Comparison of ENCODE assay signal across 8 mouse cellular contexts in genomic region chr12:69356546-69357299, GRCm38 (mm10). TPM values are rescaled to one million over a fixed set of nuclear protein-coding genes. Genes with fewer than 3 reads are reported as not detected.
DNase-seq lines count a peak whose midpoint lies in the region; ATAC-seq lines count a peak whose summit lies in the region.

Nemf (minus strand) TSS chr12:69357165.

- peaks cover 22% of the 10 kb centered on the region for H3K36me3 ChIP-seq in hindbrain, embryonic 15.5 days

- H3K9ac ChIP-seq in hindbrain, embryonic 15.5 days, result peak within 1 kb of the TSS; percentile 76

- H3K4me1 ChIP-seq in hindbrain, embryonic 15.5 days (replicated peaks), result peaks cover 18% of the 10 kb centered on the region

- no peaks in the 10 kb centered on the region for H3K27me3 ChIP-seq in hindbrain, embryonic 15.5 days

- peak within 1 kb of the TSS; percentile 80 for H3K27ac ChIP-seq in hindbrain, embryonic 15.5 days (replicated peaks)

- peak; percentile 90 for DNase-seq in R1 (ENCODE audit: low read depth, low spot score)
- peak; percentile 93 for DNase-seq in cerebellum, postnatal 25 days
- peak; percentile 92 to 94 for DNase-seq in frontal cortex, postnatal 36 days (ENCODE audit: low spot score in 2 of 2)
- DNase-seq in left cerebral cortex, adult 11 months (ENCODE audit: low spot score), result peak; percentile 77
- DNase-seq in lung, postnatal 4 days, result peak; percentile 87 to 88
- peak; percentile 81 for DNase-seq in retina, postnatal 7 days (ENCODE audit: low read depth, low spot score)
- DNase-seq in urinary bladder, adult 2 months (ENCODE audit: low spot score), result peak; percentile 71

- under 1% methylated on average over 47 of the region's 50 CpGs for WGBS in hindbrain, embryonic 15.5 days

- H3K9me3 ChIP-seq in hindbrain, embryonic 15.5 days, result no peaks in the 10 kb centered on the region

- peak within 1 kb of the TSS; percentile 84 for H3K4me3 ChIP-seq in hindbrain, embryonic 15.5 days

- peak; percentile 55 for ATAC-seq in hindbrain, embryonic 15.5 days (ENCODE audit: low FRiP score, low read depth)

- peak within 1 kb of the TSS; percentile 93 for H3K4me2 ChIP-seq in hindbrain, embryonic 15.5 days

RNA-seq across cellular contexts. Expression of gene Nemf, which starts in this region (rescaled TPM):
- polyA plus RNA-seq in hindbrain, embryonic 15.5 days (2015; fragmentation: Nextera tagmentation; extraction: Ambion mirVana), result 84.0 and 87.4 TPM in 2 replicates
- 28.8 and 32.1 TPM in 2 replicates for polyA plus RNA-seq in urinary bladder, adult 2 months (2012; rRNA removed)

Comparison
In these comparisons a context has a peak if more than half of its experiments do, and no peak if none do; other contexts are left out.
1. Peak in every context shown above with its lines: DNase-seq, ATAC-seq, H3K4me3 ChIP-seq and H3K27ac ChIP-seq.